Mouse (Mus musculus): Measurements from ENCODE around the gene Thumpd3. TPM values are rescaled to one million over a fixed set of nuclear protein-coding genes. Genes with fewer than 3 reads are reported as not detected.

Gene Thumpd3
- polyA plus RNA-seq, 1 experiment from 2014 or later = 46.3 TPM

- Histone ChIP-seq H3K4me2 (peak overlapping the region; percentile 36), H3K36me3 (ENCODE audit: insufficient read depth) (peaks cover 8% of the 10 kb centered on the region; the same call in 1 of the 2 replicates), H3K9ac (no peak overlapping the region), H3K4me3 (ENCODE audit: low read depth, low read length) (no peak overlapping the region), H3K4me1 (ENCODE audit: insufficient read depth) (peaks cover 4% of the 10 kb centered on the region; the same call in 1 of the 2 replicates), H3K27ac (ENCODE audit: low read depth) (peak overlapping the region; percentile 85), H3K27me3 (ENCODE audit: insufficient read depth, low read length) (no peaks in the 10 kb centered on the region), H3K9me3 (ENCODE audit: low read depth, low read length) (no peaks in the 10 kb centered on the region)
- WGBS = 20% methylated on average over 5 of the region's 5 CpGs
- peak; percentile 97 for DNase-seq
- peak; percentile 97 for ATAC-seq (ENCODE audit: insufficient read depth)
- TF ChIP-seq CTCF (IDR thresholded peaks at IDR 0.05; ENCODE audit: low read depth) = no peak
These were observed 53.7 kb downstream of the Thumpd3 start for GRCm38 (mm10) chr6:113099640-113100289.

- H3K4me2 ChIP-seq = no peak overlapping the region
- H3K4me3 ChIP-seq (ENCODE audit: low read depth, low read length) = no peak overlapping the region
- H3K9ac ChIP-seq = no peak overlapping the region
- H3K27ac ChIP-seq (ENCODE audit: low read depth) = no peak overlapping the region
- no peaks in the 10 kb centered on the region for H3K27me3 ChIP-seq (ENCODE audit: insufficient read depth, low read length)
- H3K36me3 ChIP-seq (ENCODE audit: insufficient read depth) = peaks cover 24% of the 10 kb centered on the region
- TF ChIP-seq CTCF (IDR thresholded peaks at IDR 0.05; ENCODE audit: low read depth) = no peak
- 87% methylated on average over 4 of the region's 4 CpGs for WGBS
- ATAC-seq (ENCODE audit: insufficient read depth) (no peak), DNase-seq (no peak)
- peaks cover 4% of the 10 kb centered on the region; the same call in 1 of the 2 replicates for H3K4me1 ChIP-seq (ENCODE audit: insufficient read depth)
- H3K9me3 ChIP-seq (ENCODE audit: low read depth, low read length) = no peaks in the 10 kb centered on the region
These were observed 56.5 kb downstream of the Thumpd3 start for GRCm38 (mm10) chr6:113102541-113102940.

GRCm38 (mm10) chr6:113103765-113104164, 57.7 kb downstream of the Thumpd3 start:
- Histone ChIP-seq H3K36me3 (ENCODE audit: insufficient read depth) (peaks cover 28% of the 10 kb centered on the region), H3K4me2 (no peak overlapping the region), H3K4me1 (ENCODE audit: insufficient read depth) (no peaks in the 10 kb centered on the region), H3K27me3 (ENCODE audit: insufficient read depth, low read length) (no peaks in the 10 kb centered on the region), H3K9ac (no peak overlapping the region), H3K27ac (ENCODE audit: low read depth) (no peak overlapping the region), H3K4me3 (ENCODE audit: low read depth, low read length) (no peak overlapping the region), H3K9me3 (ENCODE audit: low read depth, low read length) (no peaks in the 10 kb centered on the region)
- DNase-seq = peak; percentile 76
- ATAC-seq (ENCODE audit: insufficient read depth) = no peak
- TF ChIP-seq CTCF (IDR thresholded peaks at IDR 0.05; ENCODE audit: low read depth) = peak; percentile 64

- Histone ChIP-seq H3K27ac (ENCODE audit: low read depth) (no peak overlapping the region), H3K9ac (no peak overlapping the region), H3K27me3 (ENCODE audit: insufficient read depth, low read length) (no peaks in the 10 kb centered on the region), H3K4me1 (ENCODE audit: insufficient read depth) (no peaks in the 10 kb centered on the region), H3K4me3 (ENCODE audit: low read depth, low read length) (no peak overlapping the region), H3K4me2 (no peak overlapping the region), H3K36me3 (ENCODE audit: insufficient read depth) (peaks cover 73% of the 10 kb centered on the region), H3K9me3 (ENCODE audit: low read depth, low read length) (no peaks in the 10 kb centered on the region)
- DNase-seq (no peak), ATAC-seq (ENCODE audit: insufficient read depth) (no peak)
- TF ChIP-seq CTCF (IDR thresholded peaks at IDR 0.05; ENCODE audit: low read depth) = no peak
- WGBS = 86% methylated on average over 3 of the region's 3 CpGs
These were observed 63.4 kb downstream of the Thumpd3 start for GRCm38 (mm10) chr6:113109378-113109777.

GRCm38 (mm10) chr6:113109956-113110355, 63.9 kb downstream of the Thumpd3 start:
- Histone ChIP-seq H3K4me2 (no peak overlapping the region), H3K36me3 (ENCODE audit: insufficient read depth) (peaks cover 73% of the 10 kb centered on the region), H3K4me1 (ENCODE audit: insufficient read depth) (no peaks in the 10 kb centered on the region), H3K27ac (ENCODE audit: low read depth) (no peak overlapping the region), H3K4me3 (ENCODE audit: low read depth, low read length) (no peak overlapping the region), H3K9me3 (ENCODE audit: low read depth, low read length) (no peaks in the 10 kb centered on the region), H3K9ac (no peak overlapping the region), H3K27me3 (ENCODE audit: insufficient read depth, low read length) (no peaks in the 10 kb centered on the region)
- DNase-seq (no peak), ATAC-seq (ENCODE audit: insufficient read depth) (no peak)
- 81% methylated on average over 7 of the region's 7 CpGs for WGBS
- no peak for TF ChIP-seq CTCF (IDR thresholded peaks at IDR 0.05; ENCODE audit: low read depth)

Other genes starting within 250 kb of the Thumpd3 start
- 5.0 and 5.5 TPM in 2 replicates for gene Srgap3, start 99.0 kb upstream of the Thumpd3 start, polyA plus RNA-seq (2014; fragmentation: Nextera tagmentation; extraction: Ambion mirVana)
- gene Setd5, start 31.1 kb downstream of the Thumpd3 start, polyA plus RNA-seq (2014; fragmentation: Nextera tagmentation; extraction: Ambion mirVana) = 96.9 and 102 TPM in 2 replicates
- 0.61 and 0.80 TPM in 2 replicates for gene Lhfpl4, start 149.2 kb downstream of the Thumpd3 start, polyA plus RNA-seq (2014; fragmentation: Nextera tagmentation; extraction: Ambion mirVana)
- gene Mtmr14, start 191.6 kb downstream of the Thumpd3 start, polyA plus RNA-seq (2014; fragmentation: Nextera tagmentation; extraction: Ambion mirVana) = 41.1 and 47.0 TPM in 2 replicates
- not detected in 2 replicates for gene Cpne9, start 236.1 kb downstream of the Thumpd3 start, polyA plus RNA-seq (2014; fragmentation: Nextera tagmentation; extraction: Ambion mirVana)